Mouse (Mus musculus): Measurements from ENCODE around the gene Cip2a. TPM values are rescaled to one million over a fixed set of nuclear protein-coding genes. Genes with fewer than 3 reads are reported as not detected.

Gene Cip2a
- polyA plus RNA-seq (2012; ENCODE audit: insufficient read depth, insufficient read length, missing spikeins): 22.4 and 23.7 TPM in 2 replicates

GRCm38 (mm10) chr16:48993559-48994342 is at the start of gene Cip2a, which contains the start of gene Dzip3:
Gene Cip2a, plus strand, starts transcription at chr16:48994185.
Gene Dzip3, minus strand, starts transcription at chr16:48994165.
- TF ChIP-seq CTCF (IDR thresholded peaks at IDR 0.05; ENCODE audit: low read depth, low read length) (no peak), POLR2A (IDR thresholded peaks at IDR 0.05; ENCODE audit: borderline replicate concordance, low read depth, low read length) (no peak)
- Histone ChIP-seq H3K4me3 (ENCODE audit: insufficient read depth, low read length) (peak within 1 kb of the TSS; percentile 79), H3K27ac (ENCODE audit: insufficient read depth, low read depth, low read length) (peak within 1 kb of the TSS; percentile 75), H3K4me1 (ENCODE audit: control insufficient read depth, insufficient read depth, low read length) (peaks cover 9% of the 10 kb centered on the region)

GRCm38 (mm10) chr16:48972996-48973395 is 21.0 kb upstream of the Cip2a start:
- no peak overlapping the region for H3K27ac ChIP-seq (ENCODE audit: insufficient read depth, low read depth, low read length)
- TF ChIP-seq CTCF (IDR thresholded peaks at IDR 0.05; ENCODE audit: low read depth, low read length) (no peak), POLR2A (IDR thresholded peaks at IDR 0.05; ENCODE audit: borderline replicate concordance, low read depth, low read length) (no peak)
- no peaks in the 10 kb centered on the region for H3K4me1 ChIP-seq (ENCODE audit: control insufficient read depth, insufficient read depth, low read length)
- H3K4me3 ChIP-seq (ENCODE audit: insufficient read depth, low read length): no peak overlapping the region

- TF ChIP-seq POLR2A (IDR thresholded peaks at IDR 0.05; ENCODE audit: borderline replicate concordance, low read depth, low read length) (no peak), CTCF (IDR thresholded peaks at IDR 0.05; ENCODE audit: low read depth, low read length) (no peak)
- Histone ChIP-seq H3K4me1 (ENCODE audit: control insufficient read depth, insufficient read depth, low read length) (no peaks in the 10 kb centered on the region), H3K4me3 (ENCODE audit: insufficient read depth, low read length) (no peak overlapping the region), H3K27ac (ENCODE audit: insufficient read depth, low read depth, low read length) (no peak overlapping the region)
Observed at GRCm38 (mm10) chr16:48973548-48973947, 20.4 kb upstream of the Cip2a start.

GRCm38 (mm10) chr16:48979965-48980364 is 14.0 kb upstream of the Cip2a start:
- H3K4me1 ChIP-seq (ENCODE audit: control insufficient read depth, insufficient read depth, low read length): no peaks in the 10 kb centered on the region
- TF ChIP-seq POLR2A (IDR thresholded peaks at IDR 0.05; ENCODE audit: borderline replicate concordance, low read depth, low read length): no peak
- no peak for TF ChIP-seq CTCF (IDR thresholded peaks at IDR 0.05; ENCODE audit: low read depth, low read length)
- no peak overlapping the region for H3K27ac ChIP-seq (ENCODE audit: insufficient read depth, low read depth, low read length)
- no peak overlapping the region for H3K4me3 ChIP-seq (ENCODE audit: insufficient read depth, low read length)

- Histone ChIP-seq H3K27ac (ENCODE audit: insufficient read depth, low read depth, low read length) (no peak overlapping the region), H3K4me1 (ENCODE audit: control insufficient read depth, insufficient read depth, low read length) (no peaks in the 10 kb centered on the region), H3K4me3 (ENCODE audit: insufficient read depth, low read length) (no peak overlapping the region)
- no peak for TF ChIP-seq POLR2A (IDR thresholded peaks at IDR 0.05; ENCODE audit: borderline replicate concordance, low read depth, low read length)
Observed at GRCm38 (mm10) chr16:48985034-48985627, 8.9 kb upstream of the Cip2a start.

GRCm38 (mm10) chr16:48989700-48990099 is 4.3 kb upstream of the Cip2a start:
- H3K4me3 ChIP-seq (ENCODE audit: insufficient read depth, low read length): no peak overlapping the region
- TF ChIP-seq POLR2A (IDR thresholded peaks at IDR 0.05; ENCODE audit: borderline replicate concordance, low read depth, low read length) (no peak), CTCF (IDR thresholded peaks at IDR 0.05; ENCODE audit: low read depth, low read length) (no peak)
- no peaks in the 10 kb centered on the region for H3K4me1 ChIP-seq (ENCODE audit: control insufficient read depth, insufficient read depth, low read length)
- no peak overlapping the region for H3K27ac ChIP-seq (ENCODE audit: insufficient read depth, low read depth, low read length)

GRCm38 (mm10) chr16:48992437-48993230 is 1.4 kb upstream of the Cip2a start:
- Histone ChIP-seq H3K27ac (ENCODE audit: insufficient read depth, low read depth, low read length) (peak overlapping the region; percentile 75), H3K4me3 (ENCODE audit: insufficient read depth, low read length) (peak overlapping the region; percentile 79), H3K4me1 (ENCODE audit: control insufficient read depth, insufficient read depth, low read length) (peaks cover 9% of the 10 kb centered on the region)
- TF ChIP-seq CTCF (IDR thresholded peaks at IDR 0.05; ENCODE audit: low read depth, low read length) (no peak), POLR2A (IDR thresholded peaks at IDR 0.05; ENCODE audit: borderline replicate concordance, low read depth, low read length) (no peak)

- H3K4me1 ChIP-seq (ENCODE audit: control insufficient read depth, insufficient read depth, low read length): peaks cover 9% of the 10 kb centered on the region
- H3K4me3 ChIP-seq (ENCODE audit: insufficient read depth, low read length): peak overlapping the region; percentile 79
- peak overlapping the region; percentile 75 for H3K27ac ChIP-seq (ENCODE audit: insufficient read depth, low read depth, low read length)
- no peak for TF ChIP-seq POLR2A (IDR thresholded peaks at IDR 0.05; ENCODE audit: borderline replicate concordance, low read depth, low read length)
- no peak for TF ChIP-seq CTCF (IDR thresholded peaks at IDR 0.05; ENCODE audit: low read depth, low read length)
Observed at GRCm38 (mm10) chr16:48993231-48993558, 790 bp upstream of the Cip2a start.

GRCm38 (mm10) chr16:48994343-48994693 is 333 bp downstream of the Cip2a start:
- H3K27ac ChIP-seq (ENCODE audit: insufficient read depth, low read depth, low read length): peak overlapping the region; percentile 29; the same call in 1 of the 2 replicates
- TF ChIP-seq CTCF (IDR thresholded peaks at IDR 0.05; ENCODE audit: low read depth, low read length): no peak
- no peak for TF ChIP-seq POLR2A (IDR thresholded peaks at IDR 0.05; ENCODE audit: borderline replicate concordance, low read depth, low read length)
- H3K4me3 ChIP-seq (ENCODE audit: insufficient read depth, low read length): peak overlapping the region; percentile 79
- peaks cover 9% of the 10 kb centered on the region for H3K4me1 ChIP-seq (ENCODE audit: control insufficient read depth, insufficient read depth, low read length)

Data from bone marrow macrophage, adult 2 months (primary cell).